Mouse (Mus musculus): ENCODE measurements around the gene Dnajc1. TPM values are rescaled to one million over a fixed set of nuclear protein-coding genes. Genes with fewer than 3 reads are reported as not detected.

The Dnajc1 gene
- 15.2 and 21.8 TPM in 2 replicates for total RNA-seq (2014; rRNA removed; ENCODE audit: low replicate concordance)
- polyA plus RNA-seq (2015; fragmentation: Nextera tagmentation; extraction: Ambion mirVana), result 20.2 and 20.6 TPM in 2 replicates

- peak within 1 kb of the TSS; percentile 98 for H3K4me3 ChIP-seq (ENCODE audit: low read depth, low read length)
- under 1% methylated on average over 51 of the region's 69 CpGs for WGBS
- TF ChIP-seq CTCF (IDR thresholded peaks at IDR 0.05; ENCODE audit: low read depth), result no peak
- TF ChIP-seq EP300 (IDR thresholded peaks at IDR 0.05; ENCODE audit: low read depth), result peak; percentile 69; the same call in 1 of the 2 replicates
- peak; percentile 93 for DNase-seq (ENCODE audit: low spot score)
- H3K4me2 ChIP-seq (ENCODE audit: low read depth, low read length), result peak within 1 kb of the TSS; percentile 74
- no peaks in the 10 kb centered on the region for H3K27me3 ChIP-seq (ENCODE audit: control insufficient read depth, insufficient read depth, low read length)
- ATAC-seq (ENCODE audit: insufficient read depth, low read depth), result peak; percentile 99
- peak within 1 kb of the TSS; percentile 99 for H3K27ac ChIP-seq (ENCODE audit: low read depth)
- H3K4me1 ChIP-seq (ENCODE audit: control insufficient read depth, insufficient read depth), result peaks cover 8% of the 10 kb centered on the region
- H3K36me3 ChIP-seq (replicated peaks; ENCODE audit: control insufficient read depth, insufficient read depth, low read length), result no peaks in the 10 kb centered on the region
- H3K9me3 ChIP-seq (replicated peaks; ENCODE audit: control insufficient read depth, low read length), result no peaks in the 10 kb centered on the region
- peak within 1 kb of the TSS; percentile 90 for H3K9ac ChIP-seq (replicated peaks; ENCODE audit: low read depth, low read length)
Observed at GRCm38 (mm10) chr2:18392331-18393021, at the start of gene Dnajc1. TSS of gene Dnajc1 (minus strand) at chr2:18392830.

GRCm38 (mm10) chr2:18441871-18442270, 49.2 kb upstream of the Dnajc1 start:
- 63% methylated on average over 6 of the region's 6 CpGs for WGBS
- DNase-seq (ENCODE audit: low spot score) (no peak), ATAC-seq (ENCODE audit: insufficient read depth, low read depth) (no peak)
- Histone ChIP-seq H3K27me3 (ENCODE audit: control insufficient read depth, insufficient read depth, low read length) (no peaks in the 10 kb centered on the region), H3K27ac (ENCODE audit: low read depth) (no peak overlapping the region), H3K9ac (replicated peaks; ENCODE audit: low read depth, low read length) (no peak overlapping the region), H3K9me3 (replicated peaks; ENCODE audit: control insufficient read depth, low read length) (no peaks in the 10 kb centered on the region), H3K4me1 (ENCODE audit: control insufficient read depth, insufficient read depth) (no peaks in the 10 kb centered on the region), H3K4me2 (ENCODE audit: low read depth, low read length) (no peak overlapping the region), H3K4me3 (ENCODE audit: low read depth, low read length) (no peak overlapping the region), H3K36me3 (replicated peaks; ENCODE audit: control insufficient read depth, insufficient read depth, low read length) (no peaks in the 10 kb centered on the region)
- TF ChIP-seq CTCF (IDR thresholded peaks at IDR 0.05; ENCODE audit: low read depth) (no peak), EP300 (IDR thresholded peaks at IDR 0.05; ENCODE audit: low read depth) (no peak)

GRCm38 (mm10) chr2:18415242-18415641, 22.6 kb upstream of the Dnajc1 start:
- no peak for TF ChIP-seq CTCF (IDR thresholded peaks at IDR 0.05; ENCODE audit: low read depth)
- no peak for TF ChIP-seq EP300 (IDR thresholded peaks at IDR 0.05; ENCODE audit: low read depth)
- DNase-seq (ENCODE audit: low spot score), result no peak
- WGBS, result 87% methylated on average over 3 of the region's 3 CpGs
- no peak overlapping the region for H3K9ac ChIP-seq (replicated peaks; ENCODE audit: low read depth, low read length)
- H3K27me3 ChIP-seq (ENCODE audit: control insufficient read depth, insufficient read depth, low read length), result no peaks in the 10 kb centered on the region
- no peak overlapping the region for H3K4me3 ChIP-seq (ENCODE audit: low read depth, low read length)
- H3K9me3 ChIP-seq (replicated peaks; ENCODE audit: control insufficient read depth, low read length), result no peaks in the 10 kb centered on the region
- no peak overlapping the region for H3K4me2 ChIP-seq (ENCODE audit: low read depth, low read length)
- no peaks in the 10 kb centered on the region for H3K4me1 ChIP-seq (ENCODE audit: control insufficient read depth, insufficient read depth)
- H3K36me3 ChIP-seq (replicated peaks; ENCODE audit: control insufficient read depth, insufficient read depth, low read length), result no peaks in the 10 kb centered on the region
- H3K27ac ChIP-seq (ENCODE audit: low read depth), result no peak overlapping the region
- ATAC-seq (ENCODE audit: insufficient read depth, low read depth), result no peak

GRCm38 (mm10) chr2:18403679-18404078, 11.0 kb upstream of the Dnajc1 start:
- no peaks in the 10 kb centered on the region for H3K27me3 ChIP-seq (ENCODE audit: control insufficient read depth, insufficient read depth, low read length)
- ATAC-seq (ENCODE audit: insufficient read depth, low read depth) (no peak), DNase-seq (ENCODE audit: low spot score) (no peak)
- WGBS, result 68% methylated on average over 1 of the region's 1 CpGs
- no peak overlapping the region for H3K4me2 ChIP-seq (ENCODE audit: low read depth, low read length)
- TF ChIP-seq EP300 (IDR thresholded peaks at IDR 0.05; ENCODE audit: low read depth), result no peak
- TF ChIP-seq CTCF (IDR thresholded peaks at IDR 0.05; ENCODE audit: low read depth), result no peak
- no peak overlapping the region for H3K9ac ChIP-seq (replicated peaks; ENCODE audit: low read depth, low read length)
- H3K9me3 ChIP-seq (replicated peaks; ENCODE audit: control insufficient read depth, low read length), result no peaks in the 10 kb centered on the region
- no peaks in the 10 kb centered on the region for H3K4me1 ChIP-seq (ENCODE audit: control insufficient read depth, insufficient read depth)
- no peaks in the 10 kb centered on the region for H3K36me3 ChIP-seq (replicated peaks; ENCODE audit: control insufficient read depth, insufficient read depth, low read length)
- H3K27ac ChIP-seq (ENCODE audit: low read depth), result no peak overlapping the region
- H3K4me3 ChIP-seq (ENCODE audit: low read depth, low read length), result no peak overlapping the region

- Histone ChIP-seq H3K27ac (ENCODE audit: low read depth) (no peak overlapping the region), H3K36me3 (replicated peaks; ENCODE audit: control insufficient read depth, insufficient read depth, low read length) (no peaks in the 10 kb centered on the region), H3K4me1 (ENCODE audit: control insufficient read depth, insufficient read depth) (no peaks in the 10 kb centered on the region), H3K9ac (replicated peaks; ENCODE audit: low read depth, low read length) (no peak overlapping the region), H3K4me2 (ENCODE audit: low read depth, low read length) (no peak overlapping the region), H3K27me3 (ENCODE audit: control insufficient read depth, insufficient read depth, low read length) (no peaks in the 10 kb centered on the region), H3K9me3 (replicated peaks; ENCODE audit: control insufficient read depth, low read length) (no peaks in the 10 kb centered on the region), H3K4me3 (ENCODE audit: low read depth, low read length) (no peak overlapping the region)
- TF ChIP-seq CTCF (IDR thresholded peaks at IDR 0.05; ENCODE audit: low read depth) (no peak), EP300 (IDR thresholded peaks at IDR 0.05; ENCODE audit: low read depth) (no peak)
- 65% methylated on average over 2 of the region's 2 CpGs for WGBS
- DNase-seq (ENCODE audit: low spot score) (no peak), ATAC-seq (ENCODE audit: insufficient read depth, low read depth) (no peak)
Observed at GRCm38 (mm10) chr2:18401771-18402170, 9.1 kb upstream of the Dnajc1 start.
